Mouse (Mus musculus) c-Kit-positive CD71-positive TER-119-negative erythroid progenitor cells, embryonic 14.5 days (primary cell): ENCODE results near the gene Calcoco1.
A peak's percentile ranks its signal among the peaks of the same experiment; 100 is the strongest.
"Not testable (repeated sequence)": the region's sequence is repeated elsewhere in the genome, so short reads cannot be mapped to it uniquely, and the experiment has no call there.

Experiments used
- DNase-seq: peaks from one replicate; pipeline ENCODE4 v3.0.0-alpha.2; 2013; ENCODE audit warnings: low read depth

Gene Calcoco1

DNA sequence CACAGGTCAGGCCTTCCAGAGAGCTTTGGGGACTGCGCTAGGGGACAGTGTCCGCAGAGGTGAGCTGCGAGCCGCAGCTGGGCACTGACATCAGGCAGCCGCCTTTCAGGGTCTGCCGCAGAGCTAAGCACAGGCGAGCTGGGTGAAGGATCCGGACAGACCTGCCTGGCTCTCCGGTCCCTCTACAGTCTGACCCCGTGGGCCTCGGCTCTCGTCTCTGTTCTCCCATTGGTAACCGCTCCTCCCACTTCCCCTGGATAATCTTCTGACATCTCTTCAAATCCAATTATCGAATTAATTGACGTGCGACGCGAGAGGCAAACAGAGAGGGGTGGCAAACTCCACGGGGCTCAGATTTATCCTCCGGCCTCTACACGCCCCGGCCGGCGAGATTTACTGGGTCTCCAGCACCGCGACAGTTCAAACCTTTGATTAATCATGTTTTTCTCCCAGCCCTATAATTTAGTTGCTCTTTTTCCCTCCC, 29.6 kb downstream of the Calcoco1 start:
- no peak for DNase-seq

DNA sequence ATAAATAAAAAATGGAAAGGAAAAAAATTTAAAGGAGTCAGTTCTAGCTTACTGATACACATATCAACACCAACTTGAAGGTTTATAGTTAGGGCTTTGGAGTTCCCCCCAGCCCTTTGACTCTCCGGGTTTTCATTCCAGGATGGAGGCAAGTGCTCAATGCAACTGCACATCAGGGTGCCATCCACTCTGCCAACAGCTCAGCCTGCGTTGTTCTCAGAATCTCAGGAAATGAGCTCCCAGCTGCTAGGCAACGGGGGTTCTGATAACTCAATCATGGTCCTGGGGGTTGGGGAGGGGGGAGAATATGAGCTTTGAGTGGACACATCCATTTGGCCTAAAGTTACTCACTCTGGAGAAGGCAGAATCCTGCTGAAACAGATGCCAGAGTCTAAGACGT, 36.2 kb downstream of the Calcoco1 start:
- DNase-seq: no peak

- DNase-seq: no peak
These were observed 38.3 kb downstream of the Calcoco1 start for GRCm38 (mm10) chr15:102683670-102684069.

DNA sequence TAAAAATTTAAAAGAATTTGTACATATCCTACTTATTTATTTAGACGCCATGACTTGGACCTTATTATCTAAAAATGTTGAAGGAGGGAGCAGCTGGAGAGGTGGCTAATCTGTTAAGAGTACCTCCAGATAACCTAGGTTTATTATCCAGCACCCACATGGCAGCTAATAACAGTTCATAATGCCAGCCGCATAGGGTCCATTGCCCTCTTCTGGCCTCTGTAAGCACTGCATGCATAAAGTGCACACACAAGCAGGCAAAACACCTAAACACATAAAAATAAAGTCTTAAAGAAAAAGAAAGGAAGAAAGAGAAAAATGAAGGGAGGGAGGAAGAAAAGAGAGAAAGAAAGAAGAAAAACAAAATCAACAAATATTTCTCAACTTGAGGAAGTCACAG, 45.6 kb downstream of the Calcoco1 start:
- no peak for DNase-seq

- DNase-seq: no peak
These were observed 48.4 kb downstream of the Calcoco1 start for GRCm38 (mm10) chr15:102673548-102673947.

GRCm38 (mm10) chr15:102672215-102673071, 49.5 kb downstream of the Calcoco1 start, which contains the start of gene Atp5g2:
Gene Atp5g2 (minus strand): TSS chr15:102672352.
- DNase-seq: no peak

GRCm38 (mm10) chr15:102671721-102672214, 50.2 kb downstream of the Calcoco1 start:
- no peak for DNase-seq

- peak; percentile 95 for DNase-seq
These were observed 51.0 kb downstream of the Calcoco1 start for GRCm38 (mm10) chr15:102670767-102671575.

DNA sequence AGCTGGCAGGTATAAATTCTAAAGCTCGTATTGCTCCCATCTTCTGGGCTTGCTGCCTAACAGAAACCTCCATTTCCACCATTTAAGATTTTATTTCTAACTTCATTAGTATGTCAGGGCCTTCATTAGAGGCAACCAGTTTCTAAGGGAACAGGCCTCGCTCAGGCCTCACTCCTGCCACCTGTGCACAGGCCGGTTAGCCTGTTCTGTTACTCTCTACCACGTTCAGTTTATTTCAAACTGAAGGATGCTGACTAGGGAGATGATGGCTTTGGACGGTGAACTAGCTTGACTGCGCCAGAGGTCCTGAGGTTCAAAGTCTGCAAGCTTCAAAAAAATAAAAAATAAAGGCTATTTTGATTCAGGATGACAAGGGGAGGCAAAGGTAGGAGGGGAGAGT, 51.7 kb downstream of the Calcoco1 start:
- DNase-seq: no peak

GRCm38 (mm10) chr15:102669571-102669970, 52.4 kb downstream of the Calcoco1 start:
- no peak for DNase-seq

- DNase-seq: peak; percentile 61
These were observed 56.5 kb downstream of the Calcoco1 start for GRCm38 (mm10) chr15:102665494-102665893.

- no peak for DNase-seq
These were observed 58.2 kb downstream of the Calcoco1 start for GRCm38 (mm10) chr15:102663825-102664224.

- not testable (repeated sequence) for DNase-seq
These were observed 59.4 kb downstream of the Calcoco1 start for GRCm38 (mm10) chr15:102662601-102663000.

GRCm38 (mm10) chr15:102657926-102658381, 64.0 kb downstream of the Calcoco1 start:
- DNase-seq: no peak
